Mouse (Mus musculus) forebrain, embryonic 12.5 days (tissue): Measurements from ENCODE around the gene Szt2. TPM values are rescaled to one million over a fixed set of nuclear protein-coding genes. Genes with fewer than 3 reads are reported as not detected.

Experiments used
- ATAC-seq: fragments of 200-750 bp; cut with Nextera tagmentation; 2 replicates; pipeline ENCODE4 v1.8.0; 2017; ENCODE audit warnings: moderate TSS enrichment; ENCODE audit not compliant: low FRiP score
- H3K27ac ChIP-seq: fragments of 300-500 bp; sonication (generic); 2 replicates; pipeline ENCODE4 v1.5.1; 2016; ENCODE audit warnings: mild to moderate bottlenecking
- H3K27me3 ChIP-seq: fragments of 300-500 bp; sonication (generic); 2 replicates; pipeline ENCODE4 v1.6.1; 2016; ENCODE audit warnings: mild to moderate bottlenecking
- H3K36me3 ChIP-seq: fragments of 300-500 bp; sonication (generic); replicated peaks from 2 replicates; pipeline ENCODE4 v1.6.1; 2016; ENCODE audit warnings: mild to moderate bottlenecking
- H3K4me1 ChIP-seq: fragments of 300-500 bp; sonication (generic); 2 replicates; pipeline ENCODE4 v1.6.1; 2016
- H3K4me2 ChIP-seq: fragments of 300-500 bp; sonication (generic); 2 replicates; pipeline ENCODE4 v1.6.1; 2016; ENCODE audit warnings: mild to moderate bottlenecking, moderate library complexity
- H3K4me3 ChIP-seq: fragments of 300-500 bp; sonication (generic); replicated peaks from 2 replicates; pipeline ENCODE4 v1.5.1; 2016; ENCODE audit warnings: mild to moderate bottlenecking
- H3K9ac ChIP-seq: fragments of 300-500 bp; sonication (generic); 2 replicates; pipeline ENCODE4 v1.6.1; 2016; ENCODE audit warnings: mild to moderate bottlenecking
- H3K9me3 ChIP-seq: fragments of 300-500 bp; sonication (generic); 2 replicates; pipeline ENCODE4 v1.6.1; 2016
- WGBS: fragments of 180-500 bp; shearing (Covaris S2); methylation state at CpG from one replicate; pipeline ENCODE4 v1.1.7; 2016; 5-methylcytosine and 5-hydroxymethylcytosine counted together
- polyA plus RNA-seq: library from polyadenylated mRNA; unstranded; fragments of >200 nt; fragmentation: Nextera tagmentation; extraction: Ambion mirVana; gene quantifications from 2 replicates; pipeline ENCODE4 v1.2.1, GENCODE M21; 2016

The Szt2 gene
- polyA plus RNA-seq, 1 experiment from 2014 or later, result 15.9 TPM

DNA sequence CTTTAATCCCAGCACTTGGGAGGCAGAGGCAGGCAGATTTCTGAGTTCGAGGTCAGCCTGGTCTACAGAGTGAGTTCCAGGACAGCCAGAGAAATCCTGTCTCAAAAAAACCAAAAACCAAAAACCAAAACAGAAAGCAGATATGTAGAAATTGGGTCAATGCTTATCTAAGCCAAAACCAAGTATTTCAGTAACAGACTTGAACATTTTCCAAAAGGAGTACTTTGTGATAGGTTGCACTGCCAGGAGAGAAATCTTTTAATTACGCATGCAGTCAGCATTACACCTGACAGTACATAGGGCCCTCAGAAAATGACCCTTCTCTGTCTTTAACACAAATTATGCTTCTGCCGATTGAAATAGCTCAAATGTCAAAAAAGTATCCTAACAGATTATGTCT is 7.7 kb downstream of the Szt2 start:
- Histone ChIP-seq H3K4me1 (no peaks in the 10 kb centered on the region), H3K9me3 (no peaks in the 10 kb centered on the region), H3K27ac (no peak overlapping the region), H3K4me3 (no peak overlapping the region), H3K36me3 (peaks cover 80% of the 10 kb centered on the region), H3K9ac (no peak overlapping the region), H3K4me2 (no peak overlapping the region), H3K27me3 (no peaks in the 10 kb centered on the region)
- 92% methylated on average over 3 of the region's 3 CpGs for WGBS
- ATAC-seq, result no peak

DNA sequence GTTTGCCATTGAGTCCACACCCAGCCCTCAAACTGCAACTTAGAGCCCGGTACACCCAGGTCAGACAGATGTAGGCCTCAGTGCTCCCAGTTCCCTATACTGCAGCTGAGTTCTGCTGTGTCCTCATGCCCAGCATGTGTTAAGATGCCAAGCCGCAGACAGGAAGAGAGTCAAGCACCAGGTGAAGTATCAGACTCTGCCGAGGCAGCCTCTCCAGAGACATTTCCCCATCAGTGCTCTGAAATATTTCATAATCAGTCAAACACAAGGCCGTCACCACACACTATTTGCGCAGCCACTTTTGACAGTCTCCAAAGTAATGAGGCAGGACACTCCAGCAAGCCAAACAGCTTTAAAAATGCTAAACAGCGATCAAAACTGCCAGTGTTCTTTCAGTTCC is 10.7 kb downstream of the Szt2 start:
- WGBS, result 95% methylated on average over 6 of the region's 6 CpGs
- ATAC-seq, result no peak
- Histone ChIP-seq H3K9me3 (no peaks in the 10 kb centered on the region), H3K27me3 (no peaks in the 10 kb centered on the region), H3K4me3 (no peak overlapping the region), H3K36me3 (peaks cover 96% of the 10 kb centered on the region), H3K4me1 (no peaks in the 10 kb centered on the region), H3K4me2 (no peak overlapping the region), H3K27ac (no peak overlapping the region), H3K9ac (no peak overlapping the region)

DNA sequence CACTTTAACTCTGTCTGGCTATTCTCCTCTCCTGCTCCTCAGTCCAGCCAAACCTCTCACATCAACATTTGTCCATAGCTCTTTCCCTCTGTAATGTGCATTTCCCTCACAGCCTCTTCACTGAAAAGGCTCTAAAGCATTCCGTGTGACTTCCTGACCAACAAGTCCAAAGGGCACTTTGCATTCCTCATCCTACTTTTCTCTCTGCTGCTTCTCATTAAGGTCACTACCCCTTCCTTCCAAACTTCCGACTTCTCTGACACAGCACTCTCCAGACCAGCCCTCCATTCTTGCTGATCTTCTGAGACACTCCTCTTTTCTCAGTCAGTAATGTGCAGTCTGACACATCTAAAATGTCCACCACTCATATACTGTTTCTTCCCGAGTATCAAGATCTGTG is 12.6 kb downstream of the Szt2 start:
- H3K27me3 ChIP-seq, result no peaks in the 10 kb centered on the region
- H3K9me3 ChIP-seq, result no peaks in the 10 kb centered on the region
- H3K36me3 ChIP-seq, result peaks cover 96% of the 10 kb centered on the region
- H3K4me2 ChIP-seq, result no peak overlapping the region
- 87% methylated on average over 3 of the region's 3 CpGs for WGBS
- H3K27ac ChIP-seq, result no peak overlapping the region
- no peak for ATAC-seq
- H3K9ac ChIP-seq, result no peak overlapping the region
- no peaks in the 10 kb centered on the region for H3K4me1 ChIP-seq
- no peak overlapping the region for H3K4me3 ChIP-seq

GRCm38 (mm10) chr4:118395289-118395688 is 13.8 kb downstream of the Szt2 start:
- Histone ChIP-seq H3K4me3 (no peak overlapping the region), H3K27ac (no peak overlapping the region), H3K36me3 (peaks cover 98% of the 10 kb centered on the region), H3K9me3 (no peaks in the 10 kb centered on the region), H3K9ac (no peak overlapping the region), H3K27me3 (no peaks in the 10 kb centered on the region), H3K4me1 (no peaks in the 10 kb centered on the region), H3K4me2 (no peak overlapping the region)
- WGBS, result 90% methylated on average over 4 of the region's 4 CpGs
- no peak for ATAC-seq

GRCm38 (mm10) chr4:118394505-118394904 is 14.6 kb downstream of the Szt2 start:
- Histone ChIP-seq H3K36me3 (peaks cover 98% of the 10 kb centered on the region), H3K27ac (no peak overlapping the region)
- ATAC-seq, result no peak

DNA sequence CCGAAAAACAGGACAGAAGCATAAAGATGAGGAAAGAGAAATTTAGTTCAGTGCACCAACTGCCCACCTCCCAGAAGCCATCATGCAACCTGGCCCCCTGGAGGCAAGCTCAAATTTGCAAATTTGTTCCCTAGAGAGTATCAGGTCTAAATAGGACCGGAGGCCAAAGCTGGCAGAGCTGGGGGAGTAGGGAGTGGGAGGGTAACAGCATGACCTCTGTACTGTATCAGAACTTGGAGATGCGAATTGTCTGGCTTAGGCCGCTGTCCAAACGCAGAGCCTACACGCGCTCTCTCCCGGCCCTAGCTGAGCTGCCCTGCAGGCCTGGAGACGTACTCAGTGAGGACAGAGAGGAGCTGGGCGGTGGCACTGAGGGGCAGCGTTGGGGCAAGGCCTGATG is 18.9 kb downstream of the Szt2 start:
- no peak overlapping the region for H3K4me2 ChIP-seq
- no peaks in the 10 kb centered on the region for H3K27me3 ChIP-seq
- H3K9me3 ChIP-seq, result no peaks in the 10 kb centered on the region
- WGBS, result 93% methylated on average over 11 of the region's 11 CpGs
- H3K4me1 ChIP-seq, result no peaks in the 10 kb centered on the region
- no peak overlapping the region for H3K27ac ChIP-seq
- no peak overlapping the region for H3K9ac ChIP-seq
- H3K36me3 ChIP-seq, result peaks cover 100% of the 10 kb centered on the region
- no peak for ATAC-seq
- no peak overlapping the region for H3K4me3 ChIP-seq

More at GRCm38 (mm10) chr4:118394505-118394904, 14.6 kb downstream of the Szt2 start:
- H3K9me3 ChIP-seq, result no peaks in the 10 kb centered on the region
- no peaks in the 10 kb centered on the region for H3K27me3 ChIP-seq
- H3K9ac ChIP-seq, result no peak overlapping the region
- H3K4me3 ChIP-seq, result no peak overlapping the region
- no peak overlapping the region for H3K4me2 ChIP-seq
- WGBS, result 90% methylated on average over 6 of the region's 6 CpGs
- no peaks in the 10 kb centered on the region for H3K4me1 ChIP-seq

- H3K4me2 ChIP-seq, result no peak overlapping the region
- WGBS, result 96% methylated on average over 8 of the region's 8 CpGs
- no peaks in the 10 kb centered on the region for H3K9me3 ChIP-seq
- no peaks in the 10 kb centered on the region for H3K27me3 ChIP-seq
- no peak overlapping the region for H3K9ac ChIP-seq
- no peak for ATAC-seq
- H3K4me3 ChIP-seq, result no peak overlapping the region
- no peaks in the 10 kb centered on the region for H3K4me1 ChIP-seq
- H3K36me3 ChIP-seq, result peaks cover 100% of the 10 kb centered on the region
- H3K27ac ChIP-seq, result no peak overlapping the region
These were observed 21.8 kb downstream of the Szt2 start for GRCm38 (mm10) chr4:118387316-118387715.

GRCm38 (mm10) chr4:118383271-118383670 is 25.8 kb downstream of the Szt2 start:
- ATAC-seq, result no peak
- H3K27ac ChIP-seq, result no peak overlapping the region
- H3K27me3 ChIP-seq, result no peaks in the 10 kb centered on the region
- H3K36me3 ChIP-seq, result peaks cover 97% of the 10 kb centered on the region
- H3K9me3 ChIP-seq, result no peaks in the 10 kb centered on the region
- 92% methylated on average over 7 of the region's 7 CpGs for WGBS
- no peak overlapping the region for H3K9ac ChIP-seq
- H3K4me2 ChIP-seq, result no peak overlapping the region
- no peak overlapping the region for H3K4me3 ChIP-seq
- no peaks in the 10 kb centered on the region for H3K4me1 ChIP-seq

- no peaks in the 10 kb centered on the region for H3K4me1 ChIP-seq
- H3K4me3 ChIP-seq, result no peak overlapping the region
- H3K27me3 ChIP-seq, result no peaks in the 10 kb centered on the region
- no peak overlapping the region for H3K27ac ChIP-seq
- no peak overlapping the region for H3K9ac ChIP-seq
- no peaks in the 10 kb centered on the region for H3K9me3 ChIP-seq
- H3K4me2 ChIP-seq, result no peak overlapping the region
- no peak for ATAC-seq
- peaks cover 91% of the 10 kb centered on the region for H3K36me3 ChIP-seq
- WGBS, result 92% methylated on average over 6 of the region's 6 CpGs
These were observed 33.1 kb downstream of the Szt2 start for GRCm38 (mm10) chr4:118375999-118376398.

DNA sequence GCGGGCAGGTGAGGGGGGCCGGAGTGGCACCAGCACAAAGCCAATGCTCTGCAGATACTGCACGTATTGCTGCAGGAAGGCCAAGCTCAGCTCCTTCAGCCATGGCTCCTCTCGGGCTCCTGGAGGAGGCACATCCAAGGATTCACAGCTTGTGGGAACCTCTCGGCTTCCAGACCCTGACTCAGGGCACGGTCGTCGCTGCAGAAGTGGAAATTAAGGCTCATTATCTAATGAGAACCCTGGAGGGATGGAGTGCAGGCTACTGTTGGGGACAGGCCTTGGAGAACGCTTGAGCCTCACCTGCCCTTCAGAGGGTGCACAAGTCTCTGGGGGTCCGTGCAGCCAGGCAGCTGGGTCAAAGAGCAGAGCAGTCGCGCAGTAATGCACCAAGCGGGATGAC is 37.3 kb downstream of the Szt2 start:
- no peak overlapping the region for H3K27ac ChIP-seq
- no peaks in the 10 kb centered on the region for H3K9me3 ChIP-seq
- WGBS, result 93% methylated on average over 13 of the region's 13 CpGs
- H3K27me3 ChIP-seq, result no peaks in the 10 kb centered on the region
- H3K4me3 ChIP-seq, result no peak overlapping the region
- H3K4me1 ChIP-seq, result no peaks in the 10 kb centered on the region
- H3K9ac ChIP-seq, result no peak overlapping the region
- H3K4me2 ChIP-seq, result no peak overlapping the region
- H3K36me3 ChIP-seq, result peaks cover 88% of the 10 kb centered on the region
- no peak for ATAC-seq

- Histone ChIP-seq H3K4me2 (no peak overlapping the region), H3K4me1 (no peaks in the 10 kb centered on the region), H3K9ac (no peak overlapping the region), H3K9me3 (no peaks in the 10 kb centered on the region), H3K27ac (no peak overlapping the region), H3K4me3 (no peak overlapping the region), H3K27me3 (no peaks in the 10 kb centered on the region), H3K36me3 (peaks cover 85% of the 10 kb centered on the region)
- 93% methylated on average over 3 of the region's 3 CpGs for whole genome bisulfite sequencing
- no peak for ATAC-seq
These were observed 40.5 kb downstream of the Szt2 start for GRCm38 (mm10) chr4:118368616-118369015.

DNA sequence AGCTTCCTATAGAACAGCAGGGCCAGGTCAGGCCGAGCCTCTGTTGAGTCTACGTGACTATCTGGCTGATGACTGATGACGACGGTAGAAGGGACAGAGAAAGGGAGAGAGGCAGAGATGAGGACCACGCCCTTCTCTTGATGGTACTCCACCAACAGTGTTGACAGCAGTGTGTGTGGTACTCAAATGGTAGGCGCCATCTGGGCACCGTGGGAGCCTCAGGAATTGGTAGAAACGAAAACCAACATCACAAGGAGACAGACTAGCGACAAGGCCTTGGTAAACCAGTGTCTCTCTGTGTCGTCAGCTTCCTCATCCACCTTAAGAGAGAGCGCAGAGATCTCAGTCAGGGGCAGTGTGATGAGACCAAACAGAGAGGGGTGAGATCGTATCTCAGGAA is 41.5 kb downstream of the Szt2 start:
- Histone ChIP-seq H3K27ac (no peak overlapping the region), H3K9ac (no peak overlapping the region), H3K36me3 (peaks cover 85% of the 10 kb centered on the region), H3K9me3 (no peaks in the 10 kb centered on the region), H3K4me2 (no peak overlapping the region), H3K27me3 (no peaks in the 10 kb centered on the region), H3K4me1 (no peaks in the 10 kb centered on the region), H3K4me3 (no peak overlapping the region)
- no peak for ATAC-seq
- WGBS, result 93% methylated on average over 12 of the region's 12 CpGs

DNA sequence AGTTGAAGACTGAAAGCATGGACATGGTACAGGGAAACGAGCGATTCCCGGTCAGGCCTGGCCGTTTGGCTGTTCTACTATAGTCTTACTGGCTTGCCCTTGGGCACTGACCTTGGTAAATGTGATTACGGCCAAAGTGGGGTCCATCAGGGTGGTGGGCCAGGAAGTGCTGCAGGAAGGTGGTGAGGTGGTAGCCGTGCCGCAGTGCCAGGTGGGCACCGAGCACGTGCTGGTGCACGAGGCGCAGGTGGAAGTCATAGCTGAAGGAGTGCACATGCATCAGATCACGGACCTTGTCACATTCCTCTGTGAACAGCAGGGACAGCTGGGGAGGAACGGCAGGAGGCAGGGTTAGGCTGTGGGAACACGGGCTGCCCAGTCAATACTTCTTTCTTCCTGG is 43.1 kb downstream of the Szt2 start:
- no peak overlapping the region for H3K9ac ChIP-seq
- 94% methylated on average over 14 of the region's 14 CpGs for WGBS
- no peaks in the 10 kb centered on the region for H3K27me3 ChIP-seq
- no peak overlapping the region for H3K4me2 ChIP-seq
- no peak for ATAC-seq
- no peaks in the 10 kb centered on the region for H3K4me1 ChIP-seq
- no peak overlapping the region for H3K4me3 ChIP-seq
- no peak overlapping the region for H3K27ac ChIP-seq
- peaks cover 84% of the 10 kb centered on the region for H3K36me3 ChIP-seq
- no peaks in the 10 kb centered on the region for H3K9me3 ChIP-seq

DNA sequence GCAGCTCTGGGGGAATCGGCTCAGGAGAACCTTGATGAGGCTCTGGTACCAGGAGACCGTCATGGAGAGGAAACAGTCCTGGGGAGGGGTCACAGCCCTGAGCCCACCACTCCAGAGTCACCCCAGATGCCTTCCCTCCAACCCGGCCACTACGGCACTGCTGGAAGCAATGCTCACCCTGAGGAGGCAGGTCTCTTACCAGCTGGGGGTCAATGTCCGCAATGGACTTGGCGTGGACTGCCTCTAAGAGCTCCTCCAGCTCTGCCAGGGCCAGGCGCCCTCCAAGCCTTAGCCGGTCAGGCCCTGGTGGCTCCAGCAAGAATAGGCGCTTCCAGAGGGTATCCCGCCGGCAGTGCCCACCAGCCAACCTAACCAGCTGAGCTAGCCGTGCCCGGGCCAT is 44.4 kb downstream of the Szt2 start:
- no peak overlapping the region for H3K27ac ChIP-seq
- H3K4me3 ChIP-seq, result no peak overlapping the region
- 94% methylated on average over 13 of the region's 13 CpGs for WGBS
- H3K36me3 ChIP-seq, result peaks cover 75% of the 10 kb centered on the region
- no peak for ATAC-seq
- H3K9me3 ChIP-seq, result no peaks in the 10 kb centered on the region
- H3K4me1 ChIP-seq, result peaks cover 8% of the 10 kb centered on the region
- H3K27me3 ChIP-seq, result no peaks in the 10 kb centered on the region
- H3K4me2 ChIP-seq, result no peak overlapping the region
- H3K9ac ChIP-seq, result no peak overlapping the region
